Mouse (Mus musculus) liver, embryonic 15.5 days (tissue): ENCODE results near the gene Anapc2. TPM values are rescaled to one million over a fixed set of nuclear protein-coding genes. Genes with fewer than 3 reads are reported as not detected.

Experiments
- ATAC-seq: fragments of 200-750 bp; cut with Nextera tagmentation; 2 replicates; pipeline ENCODE4 v1.8.0; 2017; ENCODE audit warnings: moderate number of reproducible peaks, mild to moderate bottlenecking, moderate library complexity; ENCODE audit not compliant: insufficient read depth
- H3K27ac ChIP-seq: fragments of 300-500 bp; sonication (generic); replicated peaks from 2 replicates; pipeline ENCODE4 v1.5.1; 2015; ENCODE audit warnings: mild to moderate bottlenecking, inconsistent platforms
- H3K27me3 ChIP-seq: fragments of 300-500 bp; sonication (generic); 2 replicates; pipeline ENCODE4 v1.6.1; 2015; ENCODE audit warnings: mild to moderate bottlenecking, inconsistent platforms
- H3K36me3 ChIP-seq: fragments of 300-500 bp; sonication (generic); replicated peaks from 2 replicates; pipeline ENCODE4 v1.6.1; 2015; ENCODE audit warnings: moderate library complexity, mild to moderate bottlenecking, inconsistent platforms
- H3K4me1 ChIP-seq: fragments of 300-500 bp; sonication (generic); replicated peaks from 2 replicates; pipeline ENCODE4 v1.6.1; 2015; ENCODE audit warnings: inconsistent platforms
- H3K4me2 ChIP-seq: fragments of 300-500 bp; sonication (generic); 2 replicates; pipeline ENCODE4 v1.6.1; 2015; ENCODE audit warnings: moderate library complexity, mild to moderate bottlenecking, inconsistent platforms
- H3K4me3 ChIP-seq: fragments of 300-500 bp; sonication (generic); replicated peaks from 2 replicates; pipeline ENCODE4 v1.5.1; 2015; ENCODE audit warnings: mild to moderate bottlenecking, inconsistent platforms
- H3K9ac ChIP-seq: fragments of 300-500 bp; sonication (generic); 2 replicates; pipeline ENCODE4 v1.6.1; 2015; ENCODE audit warnings: moderate library complexity, mild to moderate bottlenecking, inconsistent platforms
- H3K9me3 ChIP-seq: fragments of 300-500 bp; sonication (generic); replicated peaks from 2 replicates; pipeline ENCODE4 v1.6.1; 2016; ENCODE audit warnings: inconsistent platforms
- WGBS: fragments of 180-500 bp; shearing (Covaris S2); methylation state at CpG from one replicate; pipeline ENCODE4 v1.1.7; 2015; ENCODE audit warnings: mixed read lengths; ENCODE audit not compliant: insufficient replicate concordance; 5-methylcytosine and 5-hydroxymethylcytosine counted together
- polyA plus RNA-seq: library from polyadenylated mRNA; unstranded; fragments of >200 nt; fragmentation: Nextera tagmentation; extraction: Ambion mirVana; gene quantifications from 2 replicates; pipeline ENCODE4 v1.2.1, GENCODE M21; 2015

Gene Anapc2
- polyA plus RNA-seq, 1 experiment from 2014 or later, result 41.7 TPM

- H3K9ac ChIP-seq, result peak overlapping the region; percentile 92
- peaks cover 43% of the 10 kb centered on the region for H3K4me1 ChIP-seq
- peak overlapping the region; percentile 78; the same call in 1 of the 2 replicates for H3K27ac ChIP-seq
- H3K36me3 ChIP-seq, result peaks cover 82% of the 10 kb centered on the region
- WGBS, result 28% methylated on average over 16 of the region's 16 CpGs
- H3K27me3 ChIP-seq, result no peaks in the 10 kb centered on the region
- H3K4me2 ChIP-seq, result peak overlapping the region; percentile 90
- no peak for ATAC-seq
- H3K4me3 ChIP-seq, result peak overlapping the region; percentile 97
- no peaks in the 10 kb centered on the region for H3K9me3 ChIP-seq
Observed at GRCm38 (mm10) chr2:25273010-25273409, 732 bp downstream of the Anapc2 start.

DNA sequence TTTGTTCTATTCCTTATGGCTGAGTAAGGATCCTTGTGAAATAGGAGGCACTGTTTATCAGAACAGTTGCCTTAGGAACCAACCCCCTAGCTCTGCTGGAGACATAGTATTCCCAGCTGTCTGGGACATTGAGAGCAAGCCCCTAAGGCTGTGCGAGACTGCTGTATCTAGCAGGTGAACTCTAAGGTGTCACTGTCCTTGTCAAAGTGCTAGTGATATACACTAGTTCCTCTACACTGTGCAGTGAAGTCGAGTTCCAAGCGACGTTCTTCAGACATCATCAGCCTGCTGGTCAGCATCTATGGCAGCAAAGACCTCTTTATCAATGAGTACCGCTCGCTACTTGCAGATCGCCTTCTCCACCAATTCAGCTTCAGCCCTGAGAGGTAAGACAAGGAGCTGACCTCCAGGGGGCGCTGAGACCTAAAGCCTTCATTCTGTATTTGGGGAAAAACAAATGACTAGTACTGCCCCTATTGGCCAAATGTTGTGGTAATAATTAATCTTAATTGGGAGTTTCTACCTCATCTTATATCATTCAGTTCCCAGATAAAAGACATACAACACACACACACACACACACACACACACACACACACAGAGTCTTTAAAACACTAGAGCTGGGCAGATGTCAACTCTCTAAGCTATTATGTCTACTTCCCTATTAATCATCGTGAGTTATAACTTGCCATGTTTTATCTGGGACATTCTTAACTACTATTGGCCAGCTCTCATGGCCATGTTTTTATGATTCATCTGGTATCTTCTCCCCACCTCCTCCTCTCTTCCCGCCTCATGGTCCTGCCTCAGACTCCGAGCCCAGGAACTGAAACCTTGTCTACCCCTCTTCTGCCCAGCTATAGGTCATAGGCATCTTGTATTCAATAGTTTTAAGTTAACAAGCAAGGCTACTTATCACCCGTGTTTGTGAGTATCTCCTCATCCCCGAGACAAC, 6.9 kb downstream of the Anapc2 start:
- Histone ChIP-seq H3K4me3 (no peak overlapping the region), H3K36me3 (peaks cover 95% of the 10 kb centered on the region), H3K9me3 (no peaks in the 10 kb centered on the region), H3K27me3 (no peaks in the 10 kb centered on the region), H3K27ac (no peak overlapping the region), H3K4me1 (peaks cover 2% of the 10 kb centered on the region), H3K9ac (no peak overlapping the region), H3K4me2 (no peak overlapping the region)
- WGBS, result 50% methylated on average over 13 of the region's 13 CpGs
- ATAC-seq, result peak; percentile 57; the same call in 1 of the 2 replicates

GRCm38 (mm10) chr2:25285551-25285950, 13.3 kb downstream of the Anapc2 start:
- peaks cover 50% of the 10 kb centered on the region for H3K36me3 ChIP-seq
- no peak overlapping the region for H3K4me2 ChIP-seq
- peaks cover 16% of the 10 kb centered on the region for H3K4me1 ChIP-seq
- ATAC-seq, result no peak
- WGBS, result 72% methylated on average over 2 of the region's 2 CpGs
- no peaks in the 10 kb centered on the region for H3K9me3 ChIP-seq
- H3K27ac ChIP-seq, result no peak overlapping the region
- H3K9ac ChIP-seq, result no peak overlapping the region
- peaks cover 28% of the 10 kb centered on the region for H3K27me3 ChIP-seq
- no peak overlapping the region for H3K4me3 ChIP-seq

DNA sequence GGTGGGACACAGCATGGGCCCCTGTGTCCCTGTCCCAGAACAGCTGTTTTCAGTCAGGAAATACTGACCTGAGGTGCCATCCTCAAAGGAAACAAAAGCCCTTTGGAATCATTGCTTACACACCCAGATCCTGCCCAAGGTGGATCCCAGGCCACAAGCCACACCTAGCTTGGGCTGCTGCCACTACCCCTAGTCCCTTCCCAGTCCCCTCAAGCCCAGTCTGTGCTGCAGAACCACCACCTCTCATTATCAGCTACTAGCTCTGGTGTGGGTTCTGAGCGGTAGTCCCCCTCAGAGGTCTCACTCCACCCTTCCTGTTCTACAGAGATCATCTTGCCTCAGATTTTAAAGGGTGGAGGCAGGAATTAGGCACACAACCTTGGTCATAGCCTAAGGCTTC, 14.0 kb downstream of the Anapc2 start:
- 17% methylated on average over 1 of the region's 1 CpGs for WGBS
- no peak overlapping the region for H3K27ac ChIP-seq

GRCm38 (mm10) chr2:25286837-25287636, 14.8 kb downstream of the Anapc2 start:
- ATAC-seq, result peak; percentile 55; the same call in 1 of the 2 replicates
- H3K27ac ChIP-seq, result no peak overlapping the region

More for the DNA sequence above, 14.0 kb downstream of the Anapc2 start:
- Histone ChIP-seq H3K9ac (no peak overlapping the region), H3K4me3 (no peak overlapping the region), H3K36me3 (peaks cover 44% of the 10 kb centered on the region), H3K27me3 (peaks cover 36% of the 10 kb centered on the region), H3K4me2 (no peak overlapping the region), H3K9me3 (no peaks in the 10 kb centered on the region), H3K4me1 (peaks cover 16% of the 10 kb centered on the region)
- ATAC-seq, result peak; percentile 54; the same call in 1 of the 2 replicates

GRCm38 (mm10) chr2:25287927-25288649, 15.8 kb downstream of the Anapc2 start, which contains the start of gene Tmem210:
Gene Tmem210 (plus strand): TSS chr2:25288145.
- no peaks in the 10 kb centered on the region for H3K9me3 ChIP-seq
- H3K27me3 ChIP-seq, result peaks cover 53% of the 10 kb centered on the region
- WGBS, result 69% methylated on average over 6 of the region's 6 CpGs
- H3K4me3 ChIP-seq, result no peak within 1 kb of the TSS
- no peak within 1 kb of the TSS for H3K9ac ChIP-seq
- peaks cover 25% of the 10 kb centered on the region for H3K4me1 ChIP-seq
- peaks cover 29% of the 10 kb centered on the region for H3K36me3 ChIP-seq
- no peak for ATAC-seq
- H3K27ac ChIP-seq, result no peak within 1 kb of the TSS
- H3K4me2 ChIP-seq, result peak within 1 kb of the TSS; percentile 15; the same call in 1 of the 2 replicates

More at GRCm38 (mm10) chr2:25286837-25287636, 14.8 kb downstream of the Anapc2 start:
- 27% methylated on average over 7 of the region's 7 CpGs for WGBS
- no peaks in the 10 kb centered on the region for H3K9me3 ChIP-seq
- H3K4me3 ChIP-seq, result no peak overlapping the region
- peaks cover 17% of the 10 kb centered on the region for H3K4me1 ChIP-seq
- peaks cover 39% of the 10 kb centered on the region for H3K36me3 ChIP-seq
- peak overlapping the region; percentile 15; the same call in 1 of the 2 replicates for H3K4me2 ChIP-seq
- H3K27me3 ChIP-seq, result peaks cover 43% of the 10 kb centered on the region
- no peak overlapping the region for H3K9ac ChIP-seq

DNA sequence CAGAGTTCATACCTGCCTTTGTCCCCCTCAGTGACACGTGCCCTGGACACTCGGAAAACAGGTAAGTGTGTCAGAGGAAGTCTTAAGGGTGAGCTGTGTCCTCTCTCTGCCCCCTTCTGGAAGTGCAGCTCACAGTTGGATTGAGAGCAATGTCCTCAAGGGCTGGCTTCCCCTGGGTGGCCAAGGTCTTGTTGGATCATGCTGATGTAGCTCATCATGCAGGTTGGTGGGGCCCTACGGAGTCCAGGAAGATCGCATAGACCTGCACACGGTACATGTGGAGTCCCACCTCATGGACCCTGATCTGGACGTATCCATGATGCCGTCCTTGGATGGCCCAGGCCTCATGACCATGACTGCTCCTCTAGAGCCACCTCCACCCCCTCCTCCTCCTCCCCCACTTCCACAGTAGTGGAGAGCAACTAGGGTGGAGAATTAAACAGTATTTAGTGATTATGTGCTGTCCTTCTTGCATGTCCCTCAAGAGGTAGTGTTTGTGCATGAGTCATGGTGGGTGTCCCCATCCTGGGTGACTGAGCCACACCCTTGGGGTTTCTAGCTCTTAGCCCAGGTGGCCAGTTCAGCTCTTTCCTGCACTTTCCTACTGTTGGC, 16.6 kb downstream of the Anapc2 start:
- Histone ChIP-seq H3K9me3 (no peaks in the 10 kb centered on the region), H3K27ac (no peak overlapping the region), H3K27me3 (peaks cover 61% of the 10 kb centered on the region), H3K9ac (no peak overlapping the region), H3K4me1 (peaks cover 25% of the 10 kb centered on the region), H3K4me2 (no peak overlapping the region), H3K36me3 (peaks cover 21% of the 10 kb centered on the region), H3K4me3 (no peak overlapping the region)
- ATAC-seq, result no peak
- 59% methylated on average over 7 of the region's 7 CpGs for WGBS

DNA sequence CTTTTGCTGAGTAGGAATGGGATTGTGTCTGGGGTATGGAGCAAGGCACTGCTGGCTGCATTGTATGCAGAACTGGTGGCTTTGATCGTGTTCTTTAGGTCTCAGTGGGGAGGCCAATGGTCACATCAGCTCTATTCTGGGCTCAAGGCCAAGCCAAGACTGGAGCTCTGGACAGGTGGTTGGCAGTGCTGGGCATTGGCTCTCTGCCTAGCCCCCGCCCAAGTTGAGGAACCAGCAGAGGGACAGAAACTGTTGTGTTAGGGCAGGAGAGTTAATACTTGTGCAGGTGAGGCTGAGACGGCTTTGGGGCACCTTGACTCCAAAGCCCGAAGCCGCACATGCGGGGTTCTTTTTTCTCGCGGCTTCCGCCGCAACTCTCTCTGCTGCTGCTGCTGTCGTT, 17.4 kb downstream of the Anapc2 start, which contains the start of gene Lrrc26:
Lrrc26 (plus strand) TSS at position 265 of the 400 bp plus-strand sequence.
- Histone ChIP-seq H3K9me3 (no peaks in the 10 kb centered on the region), H3K36me3 (peaks cover 13% of the 10 kb centered on the region), H3K9ac (no peak within 1 kb of the TSS), H3K27me3 (peaks cover 69% of the 10 kb centered on the region), H3K4me3 (no peak within 1 kb of the TSS), H3K4me2 (no peak within 1 kb of the TSS), H3K4me1 (peaks cover 25% of the 10 kb centered on the region), H3K27ac (no peak within 1 kb of the TSS)
- ATAC-seq, result no peak
- 13% methylated on average over 11 of the region's 11 CpGs for WGBS

DNA sequence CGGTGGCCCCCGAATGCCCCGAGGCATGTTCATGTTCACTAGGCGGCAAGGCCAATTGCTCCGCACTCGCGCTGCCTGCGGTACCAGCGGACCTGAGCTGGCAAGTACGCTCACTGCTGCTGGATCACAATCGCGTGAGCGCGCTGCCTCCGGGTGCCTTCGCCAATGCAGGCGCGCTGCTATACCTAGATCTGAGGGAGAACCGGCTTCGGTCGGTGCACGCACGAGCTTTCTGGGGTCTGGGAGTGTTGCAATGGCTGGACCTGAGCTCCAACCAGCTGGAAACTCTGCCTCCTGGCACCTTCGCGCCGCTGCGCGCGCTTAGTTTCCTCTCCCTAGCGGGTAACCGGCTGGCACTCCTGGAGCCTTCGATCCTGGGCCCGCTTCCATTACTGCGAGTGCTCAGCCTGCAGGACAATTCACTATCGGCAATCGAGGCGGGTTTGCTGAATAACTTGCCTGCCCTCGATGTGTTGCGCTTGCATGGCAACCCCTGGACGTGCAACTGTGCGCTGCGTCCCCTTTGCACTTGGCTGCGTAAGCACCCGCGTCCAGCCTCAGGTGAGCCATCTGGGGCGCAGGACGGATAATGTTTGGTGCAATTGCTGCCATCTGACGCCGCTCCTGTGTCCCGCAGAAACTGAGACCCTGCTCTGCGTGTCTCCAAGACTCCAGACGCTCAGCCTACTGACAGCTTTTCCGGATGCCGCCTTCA, 18.0 kb downstream of the Anapc2 start:
- H3K9ac ChIP-seq, result no peak overlapping the region
- H3K9me3 ChIP-seq, result no peaks in the 10 kb centered on the region
- 3% methylated on average over 54 of the region's 54 CpGs for WGBS
- peaks cover 75% of the 10 kb centered on the region for H3K27me3 ChIP-seq
- H3K27ac ChIP-seq, result no peak overlapping the region
- H3K4me3 ChIP-seq, result no peak overlapping the region
- H3K36me3 ChIP-seq, result peaks cover 7% of the 10 kb centered on the region
- H3K4me2 ChIP-seq, result no peak overlapping the region
- ATAC-seq, result no peak
- peaks cover 25% of the 10 kb centered on the region for H3K4me1 ChIP-seq

GRCm38 (mm10) chr2:25290816-25291130, 18.5 kb downstream of the Anapc2 start:
- 2% methylated on average over 18 of the region's 18 CpGs for WGBS
- Histone ChIP-seq H3K9ac (no peak overlapping the region), H3K4me2 (no peak overlapping the region), H3K27me3 (peaks cover 80% of the 10 kb centered on the region), H3K4me1 (peaks cover 25% of the 10 kb centered on the region), H3K4me3 (no peak overlapping the region), H3K27ac (no peak overlapping the region), H3K36me3 (peaks cover 2% of the 10 kb centered on the region; the same call in 1 of the 2 replicates), H3K9me3 (no peaks in the 10 kb centered on the region)
- ATAC-seq, result no peak
